Mouse (Mus musculus) testis, adult 2 months (tissue): ENCODE measurements around the gene Rbms3.

Experiments
- CTCF ChIP-seq: fragments of 200-500 bp; IDR thresholded peaks from 2 replicates; pipeline ENCODE4 v1.5.1; 2012; ENCODE audit warnings: low read depth, mild to moderate bottlenecking, inconsistent platforms, low read length, moderate library complexity; ENCODE audit not compliant: control insufficient read depth, insufficient read depth, insufficient replicate concordance
- POLR2A ChIP-seq: fragments of 200-500 bp; IDR thresholded peaks from 2 replicates; pipeline ENCODE4 v1.6.1; 2012; ENCODE audit warnings: low read depth, mild to moderate bottlenecking, inconsistent platforms, low read length, moderate library complexity; ENCODE audit not compliant: control insufficient read depth

DNA sequence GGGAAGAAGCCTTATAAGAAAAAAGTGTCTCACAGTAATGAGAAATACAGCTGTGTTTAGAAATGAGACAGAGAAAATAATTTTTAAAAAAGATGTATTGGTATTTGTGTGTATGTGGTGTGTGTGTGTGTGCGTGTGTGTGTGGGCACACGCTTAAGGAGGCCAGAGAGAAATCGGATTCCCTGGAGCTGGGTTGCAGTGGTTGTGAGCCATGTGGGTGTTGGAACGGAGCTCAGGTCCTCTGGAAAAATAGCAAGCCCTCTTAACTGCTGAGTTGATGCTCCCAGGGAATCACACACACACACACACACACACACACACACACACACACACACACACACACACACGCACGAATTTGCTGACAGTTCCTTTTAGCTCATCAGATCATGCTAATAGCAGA, 900.5 kb downstream of the Rbms3 start:
- no peak for TF ChIP-seq CTCF
- TF ChIP-seq POLR2A = no peak
